Mouse (Mus musculus) neural tube, embryonic 15.5 days (tissue): Measurements from ENCODE around the gene Mylk2. TPM values are rescaled to one million over a fixed set of nuclear protein-coding genes. Genes with fewer than 3 reads are reported as not detected.

Experiments
- ATAC-seq: fragments of 200-750 bp; cut with Nextera tagmentation; 2 replicates; pipeline ENCODE4 v1.8.0; 2017; ENCODE audit warnings: mild to moderate bottlenecking, moderate TSS enrichment, moderate library complexity; ENCODE audit not compliant: low FRiP score
- H3K27ac ChIP-seq: fragments of 300-500 bp; sonication (generic); replicated peaks from 2 replicates; pipeline ENCODE4 v1.5.1; 2015; ENCODE audit warnings: mild to moderate bottlenecking, inconsistent platforms
- H3K27me3 ChIP-seq: fragments of 300-500 bp; sonication (generic); replicated peaks from 2 replicates; pipeline ENCODE4 v1.6.1; 2015; ENCODE audit warnings: inconsistent platforms
- H3K36me3 ChIP-seq: fragments of 300-500 bp; sonication (generic); 2 replicates; pipeline ENCODE4 v1.6.1; 2015; ENCODE audit warnings: inconsistent platforms
- H3K4me1 ChIP-seq: fragments of 300-500 bp; sonication (generic); 2 replicates; pipeline ENCODE4 v1.6.1; 2015; ENCODE audit warnings: inconsistent platforms
- H3K4me2 ChIP-seq: fragments of 300-500 bp; sonication (generic); 2 replicates; pipeline ENCODE4 v1.6.1; 2015; ENCODE audit warnings: inconsistent platforms, mild to moderate bottlenecking, moderate library complexity
- H3K4me3 ChIP-seq: fragments of 300-500 bp; sonication (generic); replicated peaks from 2 replicates; pipeline ENCODE4 v1.5.1; 2015; ENCODE audit warnings: mild to moderate bottlenecking, inconsistent platforms
- H3K9ac ChIP-seq: fragments of 300-500 bp; sonication (generic); replicated peaks from 2 replicates; pipeline ENCODE4 v1.6.1; 2015; ENCODE audit warnings: mild to moderate bottlenecking, inconsistent platforms
- H3K9me3 ChIP-seq: fragments of 300-500 bp; sonication (generic); replicated peaks from 2 replicates; pipeline ENCODE4 v1.6.1; 2016; ENCODE audit warnings: inconsistent platforms
- WGBS: fragments of 180-500 bp; shearing (Covaris S2); methylation state at CpG from one replicate; pipeline ENCODE4 v1.1.7; 2015; ENCODE audit warnings: mixed read lengths; 5-methylcytosine and 5-hydroxymethylcytosine counted together
- polyA plus RNA-seq: library from polyadenylated mRNA; unstranded; fragments of >200 nt; fragmentation: Nextera tagmentation; extraction: Ambion mirVana; gene quantifications from 2 replicates; pipeline ENCODE4 v1.2.1, GENCODE M21; 2015

The Mylk2 gene
- 0.08 and 0.29 TPM in 2 replicates for polyA plus RNA-seq

DNA sequence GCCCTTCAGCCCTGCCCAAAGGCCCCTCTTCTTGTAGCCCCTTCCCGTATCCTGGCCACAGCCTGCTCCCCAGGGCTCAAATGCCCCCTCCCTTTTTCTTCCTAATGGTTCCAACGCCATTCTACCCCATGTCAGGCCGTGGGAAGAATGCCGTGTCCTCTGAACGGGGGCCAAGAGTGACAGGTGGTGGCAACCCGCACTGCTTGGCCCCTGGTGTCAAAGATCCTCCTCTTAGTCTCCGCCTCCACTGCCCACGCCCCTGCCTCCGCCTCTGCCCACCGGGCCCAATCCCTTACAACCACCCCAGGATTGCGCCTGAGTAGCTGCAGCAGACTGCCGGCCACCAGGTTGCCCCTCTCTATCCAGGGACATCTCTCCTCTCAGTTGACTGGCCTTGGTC, at the start of gene Mylk2:
Gene Mylk2 (plus strand): TSS at position 322 of the 400 bp plus-strand sequence.
- 21% methylated on average over 12 of the region's 12 CpGs for WGBS
- ATAC-seq, result no peak
- Histone ChIP-seq H3K9ac (no peak within 1 kb of the TSS), H3K36me3 (no peaks in the 10 kb centered on the region), H3K27ac (no peak within 1 kb of the TSS), H3K27me3 (peaks cover 47% of the 10 kb centered on the region), H3K4me3 (no peak within 1 kb of the TSS), H3K4me1 (peaks cover 15% of the 10 kb centered on the region), H3K9me3 (no peaks in the 10 kb centered on the region), H3K4me2 (no peak within 1 kb of the TSS)

DNA sequence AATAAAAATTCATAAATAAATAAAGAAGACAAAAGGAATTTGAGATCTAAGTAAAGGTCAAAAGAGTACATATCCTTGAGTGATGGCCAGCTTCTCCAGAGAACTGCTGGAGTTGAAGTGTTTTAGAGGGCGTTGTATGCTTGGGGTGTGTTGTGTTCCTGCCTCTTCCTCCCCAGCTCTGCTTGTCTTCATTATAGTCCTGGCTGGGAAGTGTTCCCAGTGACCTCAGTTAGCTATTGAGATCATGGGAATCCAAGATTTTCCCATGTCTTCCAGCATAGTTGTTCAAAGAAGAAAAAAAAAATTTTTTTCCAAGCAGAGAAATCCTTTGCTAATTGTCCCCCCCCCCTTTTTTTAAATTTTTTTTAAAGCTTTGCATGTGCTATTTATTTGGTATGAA, 49.3 kb upstream of the Mylk2 start:
- ATAC-seq, result no peak
- 88% methylated on average over 1 of the region's 1 CpGs for WGBS
- no peaks in the 10 kb centered on the region for H3K9me3 ChIP-seq
- no peaks in the 10 kb centered on the region for H3K4me1 ChIP-seq
- H3K9ac ChIP-seq, result no peak overlapping the region
- H3K27me3 ChIP-seq, result no peaks in the 10 kb centered on the region
- H3K27ac ChIP-seq, result no peak overlapping the region
- H3K36me3 ChIP-seq, result no peaks in the 10 kb centered on the region
- no peak overlapping the region for H3K4me2 ChIP-seq
- H3K4me3 ChIP-seq, result no peak overlapping the region

DNA sequence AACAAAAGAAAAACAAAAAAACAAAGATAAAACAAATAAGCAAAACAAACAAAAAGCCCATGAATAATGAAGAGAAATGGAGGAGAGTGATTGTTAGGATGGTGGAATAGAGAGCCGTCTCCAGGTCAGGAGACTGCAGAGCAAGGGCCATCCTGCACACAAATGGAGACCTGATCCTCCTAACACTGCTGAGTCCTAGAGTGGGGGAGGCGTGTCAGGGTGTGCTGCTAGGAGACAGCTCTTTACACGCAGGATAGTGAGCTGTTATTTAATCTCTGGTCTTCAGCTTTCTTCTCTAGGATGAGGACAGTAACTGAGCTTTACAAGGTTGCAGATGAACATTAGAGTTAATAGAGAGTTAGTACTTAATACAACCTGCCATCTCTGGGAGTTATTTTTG, 48.5 kb upstream of the Mylk2 start:
- WGBS, result 87% methylated on average over 3 of the region's 3 CpGs
- H3K4me1 ChIP-seq, result no peaks in the 10 kb centered on the region
- H3K27ac ChIP-seq, result no peak overlapping the region
- ATAC-seq, result no peak
- no peak overlapping the region for H3K4me3 ChIP-seq
- no peak overlapping the region for H3K9ac ChIP-seq
- no peaks in the 10 kb centered on the region for H3K27me3 ChIP-seq
- H3K9me3 ChIP-seq, result no peaks in the 10 kb centered on the region
- H3K36me3 ChIP-seq, result no peaks in the 10 kb centered on the region
- no peak overlapping the region for H3K4me2 ChIP-seq

DNA sequence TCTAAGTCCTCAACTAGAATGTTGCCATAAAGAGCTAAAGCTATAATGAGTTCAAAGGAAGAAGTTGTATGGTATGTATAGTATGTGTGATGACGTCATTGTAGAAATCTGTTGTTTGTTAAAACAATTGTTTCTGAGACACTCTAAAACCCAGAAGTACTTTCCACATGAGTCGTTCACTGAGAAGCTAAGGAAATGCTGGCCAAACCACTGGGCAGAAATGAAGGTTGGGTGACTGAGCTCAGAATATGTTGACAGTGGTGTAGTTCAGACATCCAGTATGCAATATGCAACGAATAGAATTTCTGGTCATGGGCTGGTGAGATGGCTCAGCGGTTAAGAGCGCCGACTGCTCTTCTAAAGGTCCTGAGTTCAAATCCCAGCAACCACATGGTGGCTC, 47.8 kb upstream of the Mylk2 start:
- Histone ChIP-seq H3K4me2 (no peak overlapping the region), H3K27me3 (no peaks in the 10 kb centered on the region), H3K9ac (no peak overlapping the region), H3K36me3 (no peaks in the 10 kb centered on the region), H3K4me1 (no peaks in the 10 kb centered on the region), H3K9me3 (no peaks in the 10 kb centered on the region), H3K27ac (no peak overlapping the region), H3K4me3 (no peak overlapping the region)
- 97% methylated on average over 6 of the region's 6 CpGs for WGBS
- ATAC-seq, result no peak

DNA sequence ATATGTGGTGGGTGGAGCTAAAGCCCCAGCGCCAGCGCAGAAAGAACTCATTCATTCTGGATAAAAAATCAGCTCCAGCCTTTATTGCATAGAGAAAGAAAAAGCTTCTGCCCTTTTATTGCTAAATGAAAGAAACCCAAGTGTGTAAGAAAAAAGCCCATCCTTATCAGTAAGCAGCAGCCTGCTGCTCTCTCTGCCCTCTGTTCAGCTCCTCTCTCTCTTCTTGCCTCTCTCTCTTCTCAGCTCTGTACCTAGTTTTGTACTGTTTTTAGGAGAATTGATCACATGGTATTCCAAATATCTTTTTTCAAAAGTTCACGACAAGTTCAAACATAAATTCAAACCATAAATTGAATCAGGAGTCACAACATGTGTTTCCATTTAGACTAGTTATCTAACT, 32.9 kb upstream of the Mylk2 start:
- H3K27ac ChIP-seq, result no peak overlapping the region
- no peaks in the 10 kb centered on the region for H3K9me3 ChIP-seq
- no peak overlapping the region for H3K4me3 ChIP-seq
- 93% methylated on average over 3 of the region's 3 CpGs for WGBS
- ATAC-seq, result no peak
- H3K4me2 ChIP-seq, result no peak overlapping the region
- no peaks in the 10 kb centered on the region for H3K36me3 ChIP-seq
- H3K9ac ChIP-seq, result no peak overlapping the region
- no peaks in the 10 kb centered on the region for H3K27me3 ChIP-seq
- no peaks in the 10 kb centered on the region for H3K4me1 ChIP-seq

DNA sequence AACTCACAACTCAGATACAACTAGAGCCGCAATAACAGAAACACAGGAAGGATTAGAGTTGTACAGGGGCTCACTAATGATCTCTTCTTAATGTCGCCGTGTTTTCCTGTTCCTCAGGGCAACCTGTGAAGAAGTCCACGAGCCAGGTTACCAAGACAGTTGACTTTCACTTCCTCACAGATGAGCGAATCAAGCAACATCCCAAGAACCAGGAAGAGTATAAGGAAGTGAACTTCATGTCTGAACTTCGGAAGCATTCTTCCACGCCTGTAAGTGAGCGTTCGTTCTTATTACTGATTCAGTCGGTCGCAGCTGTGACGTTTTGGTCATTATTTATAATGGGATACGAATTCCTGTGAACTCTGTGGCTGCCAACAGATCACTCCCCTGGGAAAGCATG, 30.3 kb upstream of the Mylk2 start:
- H3K9ac ChIP-seq, result no peak overlapping the region
- H3K27me3 ChIP-seq, result no peaks in the 10 kb centered on the region
- no peak overlapping the region for H3K27ac ChIP-seq
- H3K36me3 ChIP-seq, result no peaks in the 10 kb centered on the region
- no peak overlapping the region for H3K4me2 ChIP-seq
- WGBS, result 86% methylated on average over 13 of the region's 13 CpGs
- ATAC-seq, result no peak
- H3K4me1 ChIP-seq, result no peaks in the 10 kb centered on the region
- H3K9me3 ChIP-seq, result no peaks in the 10 kb centered on the region
- no peak overlapping the region for H3K4me3 ChIP-seq

DNA sequence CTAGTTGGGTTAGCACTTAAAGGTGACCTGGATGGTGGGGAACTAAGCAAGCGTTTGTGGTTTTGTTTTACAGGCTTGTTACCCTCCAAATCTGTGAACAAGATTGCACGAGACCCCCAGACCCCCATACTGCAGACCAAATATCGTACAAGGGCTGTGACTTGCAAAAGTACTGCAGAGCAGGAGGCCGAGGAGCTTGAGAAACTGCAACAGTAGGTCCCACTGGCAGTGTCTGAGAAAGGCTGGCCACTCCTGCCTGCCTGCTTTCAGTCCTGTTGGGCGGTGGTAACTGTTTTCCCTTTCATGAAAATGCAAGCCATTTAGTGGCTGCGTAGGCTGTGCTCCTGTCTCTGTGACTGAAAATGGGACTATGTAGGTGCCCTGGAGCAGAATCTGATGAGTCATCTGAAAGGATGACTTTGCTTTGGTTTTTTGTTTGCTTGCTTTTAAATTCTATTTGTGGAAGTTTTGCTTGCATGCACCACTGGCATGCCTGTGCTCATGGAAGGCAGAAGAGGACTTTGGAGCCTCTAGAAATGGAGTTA, 27.0 kb upstream of the Mylk2 start:
- Histone ChIP-seq H3K4me3 (no peak overlapping the region), H3K27me3 (no peaks in the 10 kb centered on the region), H3K27ac (no peak overlapping the region), H3K36me3 (no peaks in the 10 kb centered on the region), H3K9ac (no peak overlapping the region), H3K9me3 (no peaks in the 10 kb centered on the region), H3K4me2 (no peak overlapping the region), H3K4me1 (no peaks in the 10 kb centered on the region)
- WGBS, result 97% methylated on average over 6 of the region's 6 CpGs
- ATAC-seq, result no peak

DNA sequence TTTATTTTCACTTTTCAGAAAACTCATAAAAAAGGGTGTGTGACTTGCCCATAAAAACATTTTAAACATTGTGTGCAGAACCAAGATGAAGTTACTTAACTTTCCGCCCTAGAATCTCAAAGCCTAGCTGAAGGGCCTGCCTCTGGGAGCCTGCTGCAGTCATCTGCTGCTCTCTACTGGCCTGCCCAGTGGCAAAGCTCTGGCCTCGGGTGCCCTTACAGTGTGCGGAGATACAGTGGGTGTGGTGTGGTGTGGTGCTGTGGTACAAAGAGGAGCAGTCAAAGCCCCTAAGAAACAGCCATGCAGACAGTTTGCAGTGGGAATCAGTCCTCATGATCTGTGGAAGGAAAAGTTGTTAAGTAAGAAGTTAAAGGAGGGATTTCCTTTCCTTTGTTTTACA, 23.9 kb upstream of the Mylk2 start:
- ATAC-seq, result no peak
- 97% methylated on average over 3 of the region's 3 CpGs for WGBS
- H3K9me3 ChIP-seq, result no peaks in the 10 kb centered on the region

DNA sequence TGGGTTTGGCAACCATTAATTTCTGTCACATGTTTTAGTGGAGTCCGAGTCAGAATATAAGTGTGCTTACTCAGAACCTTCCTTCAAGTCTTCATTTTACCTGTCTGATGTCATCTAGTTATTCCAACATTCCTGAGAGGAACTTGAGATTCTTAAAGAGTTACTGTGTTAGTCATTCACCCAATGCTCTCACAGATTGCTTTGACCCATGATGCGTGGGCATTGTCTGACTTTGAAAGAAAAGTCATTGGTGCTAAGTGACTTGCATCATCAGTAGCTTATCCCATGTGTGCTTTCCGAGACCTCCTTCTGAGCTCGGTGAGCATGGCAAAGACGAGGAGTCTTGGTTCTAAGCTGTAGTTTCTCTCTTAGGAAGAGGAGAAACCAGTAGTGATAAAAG, 22.4 kb upstream of the Mylk2 start:
- Histone ChIP-seq H3K36me3 (no peaks in the 10 kb centered on the region), H3K4me1 (no peaks in the 10 kb centered on the region), H3K4me2 (no peak overlapping the region), H3K27me3 (no peaks in the 10 kb centered on the region), H3K9ac (no peak overlapping the region), H3K9me3 (no peaks in the 10 kb centered on the region), H3K27ac (no peak overlapping the region), H3K4me3 (no peak overlapping the region)
- ATAC-seq, result no peak
- 89% methylated on average over 5 of the region's 5 CpGs for WGBS

More for the DNA sequence above, 23.9 kb upstream of the Mylk2 start:
- Histone ChIP-seq H3K4me3 (no peak overlapping the region), H3K4me1 (no peaks in the 10 kb centered on the region), H3K27ac (no peak overlapping the region), H3K27me3 (no peaks in the 10 kb centered on the region), H3K4me2 (no peak overlapping the region), H3K9ac (no peak overlapping the region), H3K36me3 (no peaks in the 10 kb centered on the region)

DNA sequence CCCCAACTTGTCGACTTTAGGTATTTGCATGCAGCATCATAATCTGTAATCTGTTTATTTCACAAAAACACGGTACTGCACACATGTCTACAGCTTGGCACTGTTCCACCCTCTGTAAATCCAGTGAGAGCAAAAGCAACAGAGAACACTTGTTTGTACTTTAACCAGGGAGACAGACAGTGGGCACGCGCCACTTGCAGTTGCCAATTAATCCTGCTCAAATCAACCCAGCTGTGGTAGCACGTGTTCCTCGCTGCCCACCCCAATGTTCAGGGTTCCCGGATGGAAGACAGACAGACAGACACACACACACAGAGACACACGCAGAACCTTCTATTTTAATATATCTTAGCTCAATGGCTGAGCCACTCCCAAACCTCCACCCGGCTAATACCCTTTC, 15.3 kb upstream of the Mylk2 start:
- Histone ChIP-seq H3K9ac (no peak overlapping the region), H3K4me1 (no peaks in the 10 kb centered on the region), H3K27ac (no peak overlapping the region), H3K9me3 (no peaks in the 10 kb centered on the region), H3K27me3 (no peaks in the 10 kb centered on the region), H3K36me3 (no peaks in the 10 kb centered on the region), H3K4me3 (no peak overlapping the region), H3K4me2 (no peak overlapping the region)
- 89% methylated on average over 9 of the region's 9 CpGs for WGBS
- ATAC-seq, result no peak

DNA sequence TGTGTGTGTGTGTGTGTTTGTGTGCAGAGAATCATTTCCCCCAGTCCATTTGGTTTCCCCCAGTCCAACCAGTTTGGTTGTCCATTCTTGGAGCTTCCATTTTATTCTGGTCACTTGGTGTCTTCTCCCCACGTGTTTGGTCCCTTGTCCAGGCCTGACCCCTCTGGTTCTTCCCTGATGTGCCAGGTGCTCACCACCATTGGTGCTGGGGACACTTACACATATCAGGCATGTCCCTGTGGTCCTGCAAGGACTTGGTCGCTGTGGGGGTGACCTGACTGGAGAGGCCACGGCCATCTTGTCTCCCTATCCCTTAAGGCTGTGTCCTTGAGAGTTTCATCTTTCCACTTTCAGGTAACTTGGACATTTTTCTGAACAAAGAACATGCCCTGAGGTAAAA, 14.2 kb upstream of the Mylk2 start:
- no peaks in the 10 kb centered on the region for H3K4me1 ChIP-seq

DNA sequence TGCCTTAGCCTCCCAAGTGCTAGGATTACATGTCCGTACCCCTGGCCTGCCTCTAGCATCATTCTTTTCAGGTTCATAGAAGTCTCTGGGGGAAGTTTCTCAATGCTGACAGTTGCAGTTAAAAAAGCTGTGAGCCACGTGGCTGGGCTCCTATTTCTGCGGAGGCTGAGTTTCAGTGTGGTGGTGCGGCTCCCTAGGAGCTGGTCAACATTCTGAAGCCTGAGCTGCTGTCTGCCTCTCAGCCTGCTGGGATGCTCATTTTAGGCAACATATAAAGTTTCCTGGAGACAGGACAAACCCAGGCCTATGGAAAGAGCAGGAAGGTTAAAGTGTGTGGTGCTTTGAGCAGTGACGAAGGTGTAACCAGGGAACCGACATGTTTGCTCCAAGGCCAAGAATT, 12.1 kb upstream of the Mylk2 start:
- H3K27me3 ChIP-seq, result no peaks in the 10 kb centered on the region
- H3K4me3 ChIP-seq, result no peak overlapping the region
- no peaks in the 10 kb centered on the region for H3K9me3 ChIP-seq
- H3K9ac ChIP-seq, result no peak overlapping the region
- no peak for ATAC-seq
- WGBS, result 73% methylated on average over 6 of the region's 6 CpGs
- H3K36me3 ChIP-seq, result no peaks in the 10 kb centered on the region
- no peak overlapping the region for H3K27ac ChIP-seq
- no peak overlapping the region for H3K4me2 ChIP-seq
- H3K4me1 ChIP-seq, result no peaks in the 10 kb centered on the region

More for the DNA sequence above, 14.2 kb upstream of the Mylk2 start:
- Histone ChIP-seq H3K27me3 (no peaks in the 10 kb centered on the region), H3K27ac (no peak overlapping the region), H3K36me3 (no peaks in the 10 kb centered on the region), H3K4me2 (no peak overlapping the region), H3K9ac (no peak overlapping the region), H3K9me3 (no peaks in the 10 kb centered on the region), H3K4me3 (no peak overlapping the region)
- 85% methylated on average over 3 of the region's 3 CpGs for WGBS
- ATAC-seq, result no peak

DNA sequence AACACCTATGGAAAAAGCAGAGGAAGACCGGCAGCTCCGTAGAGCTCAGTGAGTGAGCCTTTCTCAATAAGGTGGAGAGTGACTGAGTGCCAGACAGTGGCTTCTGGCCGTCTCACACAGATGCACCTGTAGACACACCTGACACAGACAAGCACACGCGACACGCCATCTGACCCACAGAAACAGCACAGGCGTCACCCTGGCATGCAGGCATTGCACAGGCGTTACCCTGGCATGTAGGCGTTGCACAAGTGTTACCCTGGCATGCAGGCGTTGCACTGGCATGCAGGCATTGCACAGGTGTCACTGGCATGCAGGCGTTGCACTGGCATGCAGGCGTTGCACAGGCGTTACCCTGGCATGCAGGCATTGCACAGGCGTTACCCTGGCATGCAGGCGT, 9.9 kb upstream of the Mylk2 start:
- WGBS, result 94% methylated on average over 15 of the region's 15 CpGs
- Histone ChIP-seq H3K4me3 (no peak overlapping the region), H3K9me3 (no peaks in the 10 kb centered on the region), H3K4me1 (no peaks in the 10 kb centered on the region; the same call in 1 of the 2 replicates), H3K36me3 (no peaks in the 10 kb centered on the region), H3K27me3 (no peaks in the 10 kb centered on the region), H3K9ac (no peak overlapping the region), H3K4me2 (no peak overlapping the region), H3K27ac (no peak overlapping the region)
- no peak for ATAC-seq
